Mouse (Mus musculus) lung, postnatal 10 days (tissue): ENCODE measurements around the gene Dner.
A peak's percentile ranks its signal among the peaks of the same experiment; 100 is the strongest.
"Not testable (repeated sequence)": the region's sequence is repeated elsewhere in the genome, so short reads cannot be mapped to it uniquely, and the experiment has no call there.

Experiments
- DNase-seq: peaks from one replicate; pipeline ENCODE4 v3.0.0; 2021

The Dner gene

GRCm38 (mm10) chr1:84390961-84391360 lies 305.1 kb downstream of the Dner start:
- DNase-seq: no peak

DNA sequence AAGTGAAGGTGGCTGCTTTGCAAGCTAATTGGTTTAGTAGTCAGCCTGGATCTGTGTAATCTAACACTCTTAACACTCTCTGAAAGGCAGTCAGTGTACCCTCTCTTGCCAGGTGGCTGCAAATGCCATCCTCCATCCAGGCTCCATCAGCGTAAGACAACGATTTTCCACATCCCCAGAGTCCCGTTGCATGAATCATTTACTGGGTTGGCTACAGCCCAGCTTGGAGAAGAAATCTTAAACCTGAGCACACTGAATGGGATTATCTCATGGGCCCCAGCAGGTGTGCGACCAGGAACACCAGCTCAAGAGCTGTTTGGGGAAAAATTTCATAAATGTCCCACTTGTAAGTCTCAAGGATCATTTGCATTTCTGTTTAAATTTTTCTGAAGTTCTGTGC lies 308.4 kb downstream of the Dner start:
- DNase-seq: no peak

DNA sequence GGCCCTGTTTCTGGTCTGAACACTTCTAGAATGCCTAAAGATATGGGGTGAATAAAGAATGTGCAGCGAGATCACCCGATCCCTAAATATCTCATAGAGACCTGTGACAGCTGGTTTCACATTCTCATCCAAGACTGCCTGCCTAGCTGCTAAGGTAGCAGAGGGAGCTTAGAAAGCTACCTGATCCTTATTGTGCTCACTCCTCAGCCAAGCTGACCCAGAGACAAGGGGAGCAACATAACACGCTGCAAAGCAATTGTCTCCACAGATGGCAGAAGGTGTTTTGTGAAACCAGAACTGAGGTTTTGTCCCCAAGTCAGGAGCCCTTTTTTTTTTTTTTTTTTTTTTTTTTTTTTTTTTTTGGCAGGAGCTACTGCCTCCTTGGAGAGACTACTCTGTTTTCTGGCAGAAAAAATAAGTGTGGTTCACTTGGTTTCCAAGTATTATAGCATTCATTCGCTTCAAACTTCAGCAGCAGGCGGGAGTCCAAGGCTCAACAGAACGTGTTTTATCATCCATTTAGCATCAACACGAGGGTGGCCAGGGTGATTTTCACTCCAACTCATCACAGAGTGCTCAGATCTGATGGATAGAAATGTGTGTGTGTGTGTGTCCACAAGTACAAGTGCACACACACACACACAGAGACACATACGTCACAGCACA lies 309.4 kb downstream of the Dner start:
- no peak for DNase-seq

DNA sequence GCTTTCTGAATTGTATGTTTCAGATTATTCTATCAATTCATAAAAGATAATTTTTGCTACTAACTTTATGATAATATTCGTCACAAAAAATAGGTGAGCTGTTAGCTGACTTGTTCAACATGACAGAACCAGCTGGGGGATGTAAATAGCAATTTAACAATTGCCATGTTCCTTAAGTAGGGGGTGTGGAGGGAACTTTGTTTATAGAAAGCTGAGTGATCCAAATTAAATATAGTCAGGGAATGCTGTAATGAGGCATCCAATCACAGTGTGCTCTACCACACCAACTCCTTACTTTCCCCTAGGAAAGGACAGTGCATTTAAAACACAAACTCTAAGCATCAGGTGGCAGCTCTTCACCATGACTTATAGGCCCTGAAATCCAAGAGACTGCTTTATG lies 313.3 kb downstream of the Dner start:
- no peak for DNase-seq

GRCm38 (mm10) chr1:84382064-84382463 lies 314.0 kb downstream of the Dner start:
- no peak for DNase-seq

GRCm38 (mm10) chr1:84380895-84381294 lies 315.1 kb downstream of the Dner start:
- no peak for DNase-seq

DNA sequence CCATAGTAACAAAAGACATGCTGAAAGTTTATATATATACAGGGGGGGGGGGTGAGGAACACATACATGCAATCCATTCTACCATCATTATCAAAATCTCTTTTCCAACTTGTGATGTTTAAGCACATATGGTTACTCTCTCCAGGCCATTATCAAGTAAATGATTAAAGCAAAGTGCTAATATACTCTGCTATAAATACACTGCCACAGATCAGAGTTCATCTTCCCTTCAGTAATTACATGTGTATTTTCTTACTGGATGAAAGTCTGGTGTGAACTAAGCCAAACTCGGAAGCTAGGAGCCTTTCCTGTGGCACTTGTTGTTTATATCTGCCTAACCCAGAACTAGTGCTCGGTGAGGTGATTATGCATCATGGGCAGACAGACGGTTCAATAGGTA lies 328.3 kb downstream of the Dner start:
- DNase-seq: no peak

DNA sequence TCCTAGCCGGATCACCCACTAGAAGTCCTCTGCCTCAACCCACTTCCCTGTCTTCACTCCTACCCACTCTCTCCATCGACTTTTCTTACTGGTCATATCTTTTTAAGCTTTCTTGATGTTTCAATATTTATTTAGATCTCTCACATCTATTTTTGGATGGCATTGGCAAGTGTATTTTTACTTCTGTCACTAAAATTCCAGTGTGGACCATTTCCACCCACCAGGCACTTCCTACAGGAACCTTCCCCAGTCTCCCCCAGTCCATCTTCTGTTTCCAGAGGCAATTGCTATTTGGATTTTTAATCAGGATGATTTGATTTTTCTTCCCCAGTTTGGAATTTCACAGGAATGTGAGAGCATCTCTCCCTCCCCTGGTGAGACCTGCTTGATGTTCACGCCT lies 329.5 kb downstream of the Dner start:
- no peak for DNase-seq

GRCm38 (mm10) chr1:84363967-84364366 lies 332.1 kb downstream of the Dner start, which contains the start of gene Pid1:
Gene Pid1 (minus strand): TSS chr1:84364180.
- DNase-seq: no peak

GRCm38 (mm10) chr1:84362709-84363617 lies 333.1 kb downstream of the Dner start:
- no peak for DNase-seq

DNA sequence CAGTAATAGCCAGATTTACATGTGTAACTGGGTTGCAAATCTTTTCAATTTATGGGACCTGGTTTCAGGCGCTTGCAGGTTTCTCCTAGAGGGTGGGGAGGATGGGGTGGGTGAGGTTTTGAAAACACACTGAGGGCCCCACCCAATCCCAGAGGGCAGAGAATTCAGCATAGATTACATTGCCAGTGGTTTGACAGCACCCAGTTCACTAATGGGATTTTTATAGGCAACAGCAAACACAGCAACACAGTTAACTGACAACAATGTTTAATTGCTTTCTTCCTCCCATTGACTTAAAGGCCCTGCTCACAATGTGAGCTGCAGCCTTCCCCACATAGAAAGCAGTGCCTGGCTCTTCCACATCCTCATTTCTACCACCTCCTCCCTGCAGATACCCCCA lies 333.8 kb downstream of the Dner start:
- DNase-seq: no peak

- DNase-seq: no peak
Observed at GRCm38 (mm10) chr1:84361389-84361788, 334.6 kb downstream of the Dner start.

DNA sequence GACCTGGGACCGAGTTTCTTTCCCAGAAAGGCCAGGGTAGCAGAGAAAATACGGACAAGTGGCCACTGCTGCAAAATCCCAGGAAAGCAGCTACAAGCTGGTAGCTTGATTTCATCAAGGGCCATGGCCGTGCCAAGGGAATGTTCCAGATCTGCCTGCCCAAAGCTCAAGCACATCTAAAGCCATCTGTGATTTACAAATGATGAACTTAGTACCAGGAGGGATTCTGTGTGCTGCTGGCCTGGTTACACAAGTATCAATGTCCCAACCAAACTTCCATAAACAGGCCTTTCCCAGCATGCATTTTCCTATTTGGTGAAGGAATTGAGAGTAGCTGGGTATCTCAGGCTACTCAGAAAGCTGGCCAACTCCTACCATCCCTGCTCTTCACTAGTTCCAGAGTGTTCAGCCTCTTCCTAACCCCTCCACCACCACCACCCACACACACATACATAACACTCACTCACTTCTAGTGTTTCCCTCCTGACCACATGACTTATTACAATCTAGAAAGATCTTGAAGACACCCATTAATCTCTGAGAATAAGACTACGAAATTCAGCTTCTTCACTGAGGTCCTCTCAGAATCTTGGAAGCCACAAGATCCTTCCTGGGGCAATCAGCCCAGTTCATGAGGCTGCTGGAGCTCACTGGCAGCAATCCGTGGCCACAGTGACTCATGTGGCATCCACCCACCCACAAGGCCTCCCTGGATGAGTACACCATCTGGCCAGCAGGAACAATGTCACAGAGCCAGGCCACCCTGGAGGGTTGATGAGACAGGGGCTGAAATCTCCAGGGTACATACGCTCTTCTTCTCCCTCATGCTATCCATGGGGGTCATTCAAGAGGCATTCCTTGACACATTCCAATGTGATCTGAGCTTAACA lies 336.2 kb downstream of the Dner start:
- peak; percentile 7 for DNase-seq

DNA sequence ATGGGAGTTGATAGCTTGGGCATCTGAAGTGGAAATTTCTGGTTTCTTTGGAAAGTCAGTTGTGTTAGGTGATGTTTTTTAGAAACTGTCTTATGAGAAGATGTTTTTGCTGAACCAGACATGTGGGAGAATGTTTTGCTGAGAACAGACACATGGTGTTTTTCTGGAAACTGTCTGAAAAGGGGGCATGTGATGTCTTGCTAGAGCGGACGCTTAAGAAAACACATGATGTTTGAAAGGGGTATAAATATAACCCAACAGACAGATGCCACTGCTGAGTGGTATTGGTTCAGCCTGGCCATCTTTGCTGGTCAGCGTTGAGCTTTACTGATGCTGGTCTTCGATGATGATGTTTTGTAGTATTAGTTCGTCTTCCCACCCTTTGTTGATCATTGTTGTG lies 338.8 kb downstream of the Dner start:
- no peak for DNase-seq

GRCm38 (mm10) chr1:84350262-84350661 lies 345.8 kb downstream of the Dner start:
- no peak for DNase-seq

- no peak for DNase-seq
Observed at GRCm38 (mm10) chr1:84347796-84348476, 348.1 kb downstream of the Dner start.

- DNase-seq: not testable (repeated sequence)
Observed at GRCm38 (mm10) chr1:84332797-84333196, 363.2 kb downstream of the Dner start.

DNA sequence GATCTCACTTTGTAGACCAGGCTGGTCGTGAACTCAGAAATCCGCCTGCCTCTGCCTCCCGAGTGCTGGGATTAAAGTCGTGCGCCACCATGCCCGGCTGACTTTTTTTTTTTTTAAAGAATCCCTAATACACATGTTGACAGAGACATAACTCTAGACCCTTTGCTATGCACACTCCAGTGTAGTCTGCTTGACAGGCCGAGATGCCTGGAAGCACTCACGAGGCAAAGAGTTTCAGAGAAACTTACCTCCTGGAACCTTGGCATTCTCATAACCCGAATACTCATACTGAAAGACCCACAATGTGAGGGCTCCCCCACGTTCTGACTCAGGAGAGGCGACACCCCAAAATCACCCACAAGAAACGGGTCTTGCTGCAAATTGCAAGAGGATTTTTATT lies 364.2 kb downstream of the Dner start:
- DNase-seq: not testable (repeated sequence)

DNA sequence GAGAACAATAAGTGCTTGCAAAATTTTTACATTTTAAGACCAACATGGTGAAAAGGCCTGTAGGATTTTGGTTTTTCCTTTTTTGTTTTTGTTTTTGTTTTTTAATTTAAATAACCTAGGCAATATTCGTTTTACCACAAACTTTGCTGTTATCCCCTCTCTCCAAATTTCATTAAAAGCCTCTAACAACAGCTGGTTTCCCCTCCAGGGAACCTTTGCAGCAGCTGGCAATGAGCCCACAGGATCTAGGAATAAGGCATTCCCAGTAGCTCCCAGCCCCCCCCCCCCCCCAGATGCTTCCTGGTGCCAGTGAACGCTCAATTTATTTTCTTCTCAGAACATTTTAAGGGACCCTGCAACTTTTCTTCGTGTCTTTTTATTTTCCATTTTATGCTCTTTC lies 370.7 kb downstream of the Dner start:
- no peak for DNase-seq

- no peak for DNase-seq
Observed at GRCm38 (mm10) chr1:84321327-84321726, 374.7 kb downstream of the Dner start.
